Mouse (Mus musculus): Measurements from ENCODE around the gene Fam209. TPM values are rescaled to one million over a fixed set of nuclear protein-coding genes. Genes with fewer than 3 reads are reported as not detected.

Gene Fam209
- polyA plus RNA-seq, 1 experiment from 2014 or later, result 0.76 TPM

DNA sequence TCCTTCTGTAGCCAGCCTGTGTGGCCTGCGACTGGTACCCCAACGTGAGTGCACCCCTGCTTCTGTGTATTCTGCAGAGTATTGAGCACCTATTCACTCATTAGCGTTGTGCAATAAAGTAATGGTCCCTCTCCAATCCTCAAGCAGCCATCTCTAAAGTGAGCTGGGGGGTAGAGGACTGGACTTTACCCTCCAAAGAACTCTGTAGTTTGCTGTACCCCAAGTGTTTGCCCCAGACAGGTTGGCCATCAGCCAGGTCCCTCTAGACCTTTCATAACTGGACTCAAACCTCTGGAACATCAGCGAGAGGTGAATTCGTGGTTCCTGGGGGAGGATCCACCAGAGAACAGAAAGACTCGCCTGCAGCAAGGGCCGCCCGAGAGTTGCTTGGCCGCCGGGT lies 19.9 kb upstream of the Fam209 start:
- Histone ChIP-seq H3K4me1 (peaks cover 4% of the 10 kb centered on the region; the same call in 1 of the 2 replicates), H3K27ac (no peak overlapping the region), H3K9ac (no peak overlapping the region), H3K9me3 (replicated peaks) (no peaks in the 10 kb centered on the region), H3K36me3 (ENCODE audit: poor library complexity, severe bottlenecking) (peaks cover 93% of the 10 kb centered on the region), H3K4me3 (no peak overlapping the region), H3K27me3 (no peaks in the 10 kb centered on the region), H3K4me2 (no peak overlapping the region)
- no peak for ATAC-seq
- WGBS, result 94% methylated on average over 10 of the region's 10 CpGs

DNA sequence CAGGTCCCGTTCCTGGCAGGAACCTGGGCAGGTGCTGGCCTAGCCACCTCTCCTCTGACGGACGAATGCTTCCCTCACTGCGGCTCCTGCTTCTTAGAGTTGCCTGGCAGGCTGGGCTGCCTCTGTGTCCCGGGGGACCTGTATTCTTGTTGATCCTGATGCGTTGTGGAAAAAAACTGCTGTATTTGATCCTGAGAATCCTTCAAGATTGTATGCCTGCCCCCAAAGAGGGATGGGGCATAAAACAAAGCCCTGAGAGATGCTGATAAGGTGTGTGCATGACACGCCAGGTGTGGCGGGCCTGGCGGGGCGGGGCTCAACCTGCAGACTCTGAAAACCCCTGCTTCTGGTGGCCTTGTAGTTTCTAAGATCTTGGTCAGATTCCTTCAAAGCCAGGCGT lies 13.8 kb upstream of the Fam209 start, which contains the start of gene Gcnt7:
TSS of gene Gcnt7 (minus strand) at position 101 of the 400 bp plus-strand sequence.
- H3K4me1 ChIP-seq, result peaks cover 4% of the 10 kb centered on the region; the same call in 1 of the 2 replicates
- H3K9me3 ChIP-seq (replicated peaks), result no peaks in the 10 kb centered on the region
- no peak for ATAC-seq
- no peaks in the 10 kb centered on the region for H3K27me3 ChIP-seq
- no peak within 1 kb of the TSS for H3K27ac ChIP-seq
- no peak within 1 kb of the TSS for H3K4me3 ChIP-seq
- no peak within 1 kb of the TSS for H3K4me2 ChIP-seq
- no peak within 1 kb of the TSS for H3K9ac ChIP-seq
- WGBS, result 89% methylated on average over 11 of the region's 11 CpGs
- H3K36me3 ChIP-seq (ENCODE audit: poor library complexity, severe bottlenecking), result peaks cover 76% of the 10 kb centered on the region

GRCm38 (mm10) chr2:172460647-172461046 lies 11.7 kb upstream of the Fam209 start:
- peaks cover 82% of the 10 kb centered on the region for H3K36me3 ChIP-seq (ENCODE audit: poor library complexity, severe bottlenecking)
- H3K9ac ChIP-seq, result no peak overlapping the region
- H3K27me3 ChIP-seq, result no peaks in the 10 kb centered on the region
- H3K4me2 ChIP-seq, result no peak overlapping the region
- WGBS, result 86% methylated on average over 2 of the region's 2 CpGs
- H3K9me3 ChIP-seq (replicated peaks), result no peaks in the 10 kb centered on the region
- H3K4me1 ChIP-seq, result peaks cover 10% of the 10 kb centered on the region
- no peak overlapping the region for H3K4me3 ChIP-seq
- ATAC-seq, result no peak
- no peak overlapping the region for H3K27ac ChIP-seq

DNA sequence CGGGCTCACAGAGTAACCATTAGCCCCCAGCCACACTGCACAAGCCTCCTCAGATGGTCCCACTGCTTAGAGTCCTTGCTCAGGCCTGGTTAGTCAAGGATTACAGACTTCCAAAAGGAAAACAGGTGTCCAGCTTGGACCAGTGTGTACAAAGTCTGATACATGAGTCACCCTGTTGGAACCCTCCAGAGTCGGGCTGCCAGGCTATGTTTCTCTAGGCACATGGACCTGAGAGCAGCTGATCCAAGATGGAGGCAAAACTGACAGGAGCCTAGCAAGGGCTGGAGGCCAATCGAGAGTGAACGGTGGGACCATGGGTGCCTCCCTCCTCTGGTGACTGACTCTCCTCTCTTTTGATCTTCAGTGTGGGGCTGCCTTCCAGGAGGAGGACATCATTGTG lies 9.5 kb upstream of the Fam209 start:
- H3K27ac ChIP-seq, result no peak overlapping the region
- no peaks in the 10 kb centered on the region for H3K9me3 ChIP-seq (replicated peaks)
- H3K4me2 ChIP-seq, result no peak overlapping the region
- no peak overlapping the region for H3K9ac ChIP-seq
- H3K4me1 ChIP-seq, result peaks cover 19% of the 10 kb centered on the region
- no peak for ATAC-seq
- H3K27me3 ChIP-seq, result no peaks in the 10 kb centered on the region
- WGBS, result 93% methylated on average over 4 of the region's 4 CpGs
- peaks cover 80% of the 10 kb centered on the region for H3K36me3 ChIP-seq (ENCODE audit: poor library complexity, severe bottlenecking)
- no peak overlapping the region for H3K4me3 ChIP-seq

GRCm38 (mm10) chr2:172466427-172467132 lies 5.7 kb upstream of the Fam209 start:
- no peak for ATAC-seq
- Histone ChIP-seq H3K4me2 (no peak overlapping the region), H3K27ac (peak overlapping the region; percentile 12; the same call in 1 of the 2 replicates), H3K27me3 (no peaks in the 10 kb centered on the region), H3K9me3 (replicated peaks) (no peaks in the 10 kb centered on the region), H3K9ac (no peak overlapping the region), H3K4me1 (peaks cover 35% of the 10 kb centered on the region), H3K36me3 (ENCODE audit: poor library complexity, severe bottlenecking) (peaks cover 78% of the 10 kb centered on the region), H3K4me3 (no peak overlapping the region)
- WGBS, result 66% methylated on average over 11 of the region's 11 CpGs

DNA sequence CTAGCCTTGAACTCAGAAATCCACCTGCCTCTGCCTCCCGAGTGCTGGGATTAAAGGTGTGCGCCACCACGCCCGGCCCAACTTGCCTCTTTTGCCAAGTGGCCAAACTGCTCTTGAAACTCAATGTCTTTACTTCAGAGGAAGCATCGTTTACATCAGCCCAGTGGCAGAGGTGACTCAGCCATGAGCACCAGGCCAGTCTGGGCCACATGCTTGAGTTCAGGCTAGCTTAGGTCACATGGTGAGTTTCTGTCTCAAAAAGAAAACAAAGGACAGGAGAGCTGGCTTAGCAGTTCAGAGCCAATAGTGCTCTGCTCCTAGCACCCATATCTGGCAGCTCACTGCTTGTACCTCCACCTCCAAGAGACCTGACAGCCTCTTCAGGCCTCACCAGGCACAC lies 5.1 kb upstream of the Fam209 start:
- no peak for ATAC-seq
- H3K27ac ChIP-seq, result peak overlapping the region; percentile 65; the same call in 1 of the 2 replicates
- peaks cover 73% of the 10 kb centered on the region for H3K36me3 ChIP-seq (ENCODE audit: poor library complexity, severe bottlenecking)
- no peaks in the 10 kb centered on the region for H3K27me3 ChIP-seq
- peak overlapping the region; percentile 30; the same call in 1 of the 2 replicates for H3K9ac ChIP-seq
- peaks cover 39% of the 10 kb centered on the region for H3K4me1 ChIP-seq
- H3K4me2 ChIP-seq, result no peak overlapping the region
- H3K9me3 ChIP-seq (replicated peaks), result no peaks in the 10 kb centered on the region
- H3K4me3 ChIP-seq, result no peak overlapping the region
- WGBS, result 90% methylated on average over 5 of the region's 5 CpGs

GRCm38 (mm10) chr2:172468346-172468819 lies 3.9 kb upstream of the Fam209 start:
- Histone ChIP-seq H3K27me3 (no peaks in the 10 kb centered on the region), H3K36me3 (ENCODE audit: poor library complexity, severe bottlenecking) (peaks cover 63% of the 10 kb centered on the region), H3K4me3 (no peak overlapping the region), H3K27ac (peak overlapping the region; percentile 74), H3K4me1 (peaks cover 46% of the 10 kb centered on the region), H3K9me3 (replicated peaks) (no peaks in the 10 kb centered on the region), H3K4me2 (no peak overlapping the region), H3K9ac (no peak overlapping the region)
- ATAC-seq, result peak; percentile 84
- 41% methylated on average over 11 of the region's 11 CpGs for WGBS

DNA sequence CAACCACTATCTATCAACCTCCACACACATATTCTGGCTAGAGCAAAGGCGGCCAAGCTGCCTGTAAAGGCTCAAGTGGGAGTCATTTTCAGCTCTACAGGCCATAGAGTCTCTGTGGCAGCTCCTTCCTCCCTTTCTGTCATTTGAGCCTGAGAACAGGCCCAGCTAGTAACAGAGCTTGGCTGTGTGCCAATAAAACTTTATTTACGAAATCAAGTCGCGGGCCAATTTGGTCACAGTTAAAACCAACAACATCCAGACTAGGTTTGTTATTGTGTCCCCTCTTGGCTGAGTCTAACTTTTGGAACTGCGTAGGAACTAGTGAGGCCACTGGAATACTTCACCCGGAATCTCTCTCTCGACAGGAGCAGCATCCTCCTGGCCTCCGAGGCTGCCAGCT lies 1.3 kb downstream of the Fam209 start:
- Histone ChIP-seq H3K9ac (no peak overlapping the region), H3K4me2 (no peak overlapping the region), H3K4me3 (no peak overlapping the region), H3K36me3 (ENCODE audit: poor library complexity, severe bottlenecking) (peaks cover 21% of the 10 kb centered on the region), H3K9me3 (replicated peaks) (no peaks in the 10 kb centered on the region), H3K4me1 (peaks cover 22% of the 10 kb centered on the region), H3K27me3 (no peaks in the 10 kb centered on the region), H3K27ac (0 out of 2 replicates have a peak overlapping the region, but pooled peaks have one; percentile 15)
- no peak for ATAC-seq
- 63% methylated on average over 8 of the region's 8 CpGs for WGBS

DNA sequence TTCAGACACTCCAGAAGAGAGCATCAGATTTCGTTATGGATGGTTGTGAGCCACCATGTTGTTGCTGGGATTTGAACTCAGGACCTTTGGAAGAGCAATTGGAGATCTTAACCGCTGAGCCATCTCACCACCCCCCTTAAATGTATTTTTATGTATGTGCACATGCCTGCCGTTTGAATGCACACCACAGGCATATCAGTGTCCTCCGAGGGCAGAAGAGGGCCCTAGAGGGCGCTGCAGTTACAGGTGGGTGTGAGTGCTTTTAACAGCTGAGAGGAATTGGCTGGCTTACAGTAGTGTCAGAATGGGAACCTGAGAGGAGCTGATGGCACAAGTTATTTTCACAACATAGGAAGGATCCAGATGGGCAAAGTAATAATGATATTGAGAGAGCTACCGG lies 2.6 kb downstream of the Fam209 start:
- no peak overlapping the region for H3K4me2 ChIP-seq
- no peak overlapping the region for H3K4me3 ChIP-seq
- H3K4me1 ChIP-seq, result peaks cover 14% of the 10 kb centered on the region
- H3K36me3 ChIP-seq (ENCODE audit: poor library complexity, severe bottlenecking), result peaks cover 7% of the 10 kb centered on the region
- no peaks in the 10 kb centered on the region for H3K9me3 ChIP-seq (replicated peaks)
- 35% methylated on average over 6 of the region's 6 CpGs for WGBS
- no peak for ATAC-seq
- H3K27ac ChIP-seq, result no peak overlapping the region
- H3K9ac ChIP-seq, result no peak overlapping the region
- H3K27me3 ChIP-seq, result no peaks in the 10 kb centered on the region

DNA sequence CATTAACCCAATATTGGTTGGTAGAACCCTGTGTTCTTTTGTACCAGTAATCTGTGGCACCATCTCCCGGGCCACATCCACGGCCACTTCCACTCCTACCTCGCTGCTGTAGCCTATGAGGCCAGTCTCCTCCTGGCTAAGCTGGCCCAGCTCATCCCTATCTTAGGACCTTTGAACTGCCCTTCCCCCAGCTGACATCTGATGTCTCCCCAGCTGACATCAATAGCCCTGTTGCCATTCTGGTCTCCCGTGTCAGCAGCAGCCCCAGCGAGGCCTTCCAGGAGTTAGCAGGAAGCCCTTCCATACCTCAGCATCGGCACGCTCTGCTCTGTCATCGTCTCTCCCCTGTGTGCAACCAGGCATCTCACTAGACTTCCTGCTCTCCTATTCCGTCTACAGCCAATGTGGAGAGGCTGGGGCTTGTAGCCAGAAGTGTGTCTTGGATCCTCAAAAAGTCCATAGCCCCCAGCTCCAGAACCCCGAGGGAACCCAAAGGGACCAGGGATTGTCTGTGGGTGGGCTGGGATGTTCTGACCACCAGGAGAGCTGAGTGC lies 4.5 kb downstream of the Fam209 start:
- Histone ChIP-seq H3K36me3 (ENCODE audit: poor library complexity, severe bottlenecking) (0 out of 2 replicates have a peak, but pooled peaks cover 3% of the 10 kb centered on the region), H3K27ac (no peak overlapping the region), H3K9me3 (replicated peaks) (no peaks in the 10 kb centered on the region), H3K4me2 (no peak overlapping the region), H3K4me1 (peaks cover 14% of the 10 kb centered on the region), H3K9ac (no peak overlapping the region), H3K4me3 (no peak overlapping the region), H3K27me3 (no peaks in the 10 kb centered on the region)
- no peak for ATAC-seq
- WGBS, result 42% methylated on average over 10 of the region's 10 CpGs

DNA sequence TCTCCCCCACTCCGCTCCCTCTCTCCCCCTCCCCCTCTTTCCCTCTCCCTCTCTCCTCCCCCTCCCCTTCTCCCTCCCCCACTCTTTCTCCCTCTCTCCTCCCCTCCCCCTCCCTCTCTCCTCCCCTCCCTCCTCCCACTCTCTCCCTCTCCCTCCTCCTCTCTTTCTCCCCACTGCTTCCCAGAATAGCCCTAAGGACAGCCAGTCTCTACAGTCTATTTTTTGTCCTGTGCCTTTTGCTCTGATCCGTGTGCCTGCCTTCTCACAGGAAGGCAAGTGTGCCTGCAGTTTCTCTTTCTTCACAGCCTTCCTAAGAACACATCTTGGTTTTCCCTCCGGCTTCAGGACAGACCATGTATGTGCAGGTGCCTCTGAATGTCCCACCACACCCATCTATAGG lies 5.0 kb downstream of the Fam209 start:
- H3K4me1 ChIP-seq, result peaks cover 9% of the 10 kb centered on the region
- H3K4me2 ChIP-seq, result no peak overlapping the region
- H3K4me3 ChIP-seq, result no peak overlapping the region
- WGBS, result 46% methylated on average over 3 of the region's 3 CpGs
- H3K27me3 ChIP-seq, result no peaks in the 10 kb centered on the region
- no peaks in the 10 kb centered on the region for H3K9me3 ChIP-seq (replicated peaks)
- peak; percentile 5; the same call in 1 of the 2 replicates for ATAC-seq
- 0 out of 2 replicates have a peak, but pooled peaks cover under 1% of the 10 kb centered on the region for H3K36me3 ChIP-seq (ENCODE audit: poor library complexity, severe bottlenecking)
- H3K9ac ChIP-seq, result no peak overlapping the region
- H3K27ac ChIP-seq, result no peak overlapping the region

- H3K36me3 ChIP-seq (ENCODE audit: poor library complexity, severe bottlenecking), result no peaks in the 10 kb centered on the region
These were observed 5.5 kb downstream of the Fam209 start for GRCm38 (mm10) chr2:172477860-172478259.

More at GRCm38 (mm10) chr2:172477860-172478259, 5.5 kb downstream of the Fam209 start:
- Histone ChIP-seq H3K4me2 (no peak overlapping the region), H3K9me3 (replicated peaks) (no peaks in the 10 kb centered on the region), H3K9ac (no peak overlapping the region), H3K4me1 (peaks cover 8% of the 10 kb centered on the region), H3K4me3 (no peak overlapping the region), H3K27ac (no peak overlapping the region), H3K27me3 (no peaks in the 10 kb centered on the region)
- WGBS, result 7% methylated on average over 2 of the region's 2 CpGs
- ATAC-seq, result peak; percentile 56
